9 mouse cellular contexts compared by ENCODE assay signal in the genomic region with DNA sequence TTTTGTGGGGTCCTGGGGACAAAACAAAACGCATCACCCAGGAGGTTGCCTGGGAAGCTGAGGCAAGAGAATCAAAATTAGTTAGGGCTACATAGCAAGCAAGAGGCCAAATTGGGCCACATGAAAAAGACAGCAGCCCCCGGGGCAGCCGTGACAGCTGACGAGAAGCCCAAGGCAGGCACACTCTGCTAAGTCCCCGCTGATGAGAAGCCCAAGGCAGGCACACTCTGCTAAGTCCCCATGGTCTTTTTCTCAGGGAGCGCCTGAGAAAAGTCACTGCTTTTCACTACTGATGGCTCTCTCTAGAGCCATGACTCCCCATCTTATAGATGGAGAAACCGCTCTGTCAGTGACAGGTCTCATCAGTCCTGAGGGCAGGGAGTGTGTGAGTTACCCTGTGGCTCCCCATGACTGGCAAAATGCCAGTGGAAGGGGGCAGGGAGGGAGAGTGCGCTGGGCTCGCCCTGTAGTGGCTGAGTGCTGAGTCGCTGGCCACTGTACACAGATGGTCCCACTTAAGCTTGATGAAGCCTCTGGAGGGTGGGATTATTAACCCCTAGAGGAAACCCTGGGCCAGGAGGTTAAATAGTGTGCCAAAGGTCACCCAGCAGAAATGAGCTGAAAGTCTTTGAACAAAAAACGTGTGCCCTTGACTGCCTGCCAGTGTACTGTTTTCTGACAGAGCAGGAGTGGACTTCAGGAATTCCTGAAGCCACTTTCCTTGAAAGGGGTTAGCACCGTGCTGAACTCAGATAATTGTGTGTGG. TPM values are rescaled to one million over a fixed set of nuclear protein-coding genes. Genes with fewer than 3 reads are reported as not detected.
DNase-seq lines count a peak whose midpoint lies in the region.
"Had no signal": no experiment of that assay in that cellular context is flagged by ENCODE, and none has a peak within 500 bp of the region (broad histone marks: within the 10 kb centered on the region; RNA-seq: fewer than 3 reads in every experiment).

No protein-coding gene starts in this region.

- peak; percentile 61 for DNase-seq in MN1 (ENCODE audit: low spot score)
- DNase-seq in c-Kit-negative CD71-positive TER-119-positive erythroid progenitor cells, embryonic 14.5 days (ENCODE audit: low read depth, low spot score): peak; percentile 70
- peak; percentile 69 to 76 for DNase-seq in heart, postnatal 10 days
- peak; percentile 71 to 75 for DNase-seq in kidney, postnatal 36 days
- DNase-seq in mesoderm, embryonic 11.5 days (ENCODE audit: low read depth, low spot score): peak; percentile 86
- peak; percentile 70 for DNase-seq in testis, postnatal 10 days (ENCODE audit: low spot score)
- no peak for DNase-seq in urinary bladder, adult 2 months (ENCODE audit: low spot score)
- DNase-seq in thymus, postnatal 14 days: no peak

- intact Hi-C loops in heart, postnatal 10 days (cut with DNase I): no loop called here

RNA-seq across cellular contexts. Expression of a gene that starts 6.6 kb away (rescaled TPM):
- total RNA-seq in heart, postnatal 10 days (2021): not detected
- polyA plus RNA-seq in urinary bladder, adult 2 months (2012; rRNA removed): not detected in 2 replicates
- polyA plus RNA-seq: testis, adult 2 months had no signal

RNA-seq across cellular contexts. Expression of a gene that starts 25.4 kb away (rescaled TPM):
- total RNA-seq in heart, postnatal 10 days (2021): 10 to 100 TPM; 47.9 to 50.7 TPM
- 37.9 and 39.6 TPM in 2 replicates for polyA plus RNA-seq in urinary bladder, adult 2 months (2012; rRNA removed)

RNA-seq across cellular contexts. Expression of a gene that starts 27.0 kb away (rescaled TPM):
- 10 to 100 TPM; 13.6 to 14.3 TPM for total RNA-seq in heart, postnatal 10 days (2021)
- 22.1 and 30.5 TPM in 2 replicates for polyA plus RNA-seq in urinary bladder, adult 2 months (2012; rRNA removed)

Comparison
In these comparisons a context has a peak if more than half of its experiments do, and no peak if none do; other contexts are left out.
1. DNase-seq: peak in MN1 (single experiment), c-Kit-negative CD71-positive TER-119-positive erythroid progenitor cells, embryonic 14.5 days (single experiment), heart, postnatal 10 days (2 of 2), kidney, postnatal 36 days (2 of 2), mesoderm, embryonic 11.5 days (single experiment) and testis, postnatal 10 days (single experiment); none in urinary bladder, adult 2 months (single experiment) and thymus, postnatal 14 days (single experiment).